Mouse (Mus musculus): Measurements from ENCODE around the gene Gm17622. TPM values are rescaled to one million over a fixed set of nuclear protein-coding genes. Genes with fewer than 3 reads are reported as not detected.
A peak's percentile ranks its signal among the peaks of the same experiment; 100 is the strongest.

Gene Gm17622
- total RNA-seq, 2 experiments from 2014 or later = not detected

DNA sequence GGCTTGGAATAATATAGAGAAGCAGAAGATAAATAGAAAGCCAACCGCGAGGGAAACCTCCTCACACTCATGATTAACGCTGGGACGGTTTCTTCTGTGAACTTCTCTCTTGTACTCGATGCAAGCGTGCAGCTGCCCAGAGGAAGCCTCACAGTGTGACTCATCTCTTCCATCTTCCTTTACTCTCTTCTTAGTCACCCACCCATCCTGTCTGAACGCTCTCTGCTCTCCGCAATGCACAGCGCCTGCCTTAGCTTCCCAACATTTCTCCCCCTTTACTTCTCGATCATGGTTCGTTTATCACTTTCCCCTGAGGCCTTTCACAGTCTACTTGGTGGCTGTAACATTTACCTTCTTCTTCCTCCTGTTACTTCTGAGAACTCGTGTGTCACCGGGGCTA is 20.1 kb downstream of the Gm17622 start:
- peak; percentile 11 to 17 for DNase-seq (ENCODE audit: low spot score in 2 of 2)

DNA sequence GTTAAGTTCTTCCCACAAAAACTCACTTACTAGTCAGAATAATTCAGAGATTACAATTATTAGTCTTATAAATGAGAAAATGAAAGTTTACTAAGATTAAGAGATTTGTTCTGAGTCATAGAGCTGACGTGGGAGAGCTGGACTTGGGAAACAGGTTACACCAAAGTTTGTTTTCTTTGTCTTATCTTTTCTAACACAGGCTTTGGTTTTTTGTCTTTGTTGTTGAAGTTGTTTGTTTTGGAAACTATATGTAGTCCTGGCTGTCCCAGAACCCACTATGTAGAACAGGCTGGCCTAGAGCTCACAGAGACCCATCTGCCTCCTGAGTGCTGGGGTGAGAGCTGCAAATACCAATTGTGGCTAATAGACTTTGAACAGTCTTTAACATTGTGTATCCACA is 20.7 kb downstream of the Gm17622 start:
- no peak for DNase-seq (ENCODE audit: low spot score in 2 of 2)

GRCm38 (mm10) chr13:96511893-96512292 is 21.4 kb downstream of the Gm17622 start:
- DNase-seq (ENCODE audit: low spot score in 2 of 2) = no peak

DNA sequence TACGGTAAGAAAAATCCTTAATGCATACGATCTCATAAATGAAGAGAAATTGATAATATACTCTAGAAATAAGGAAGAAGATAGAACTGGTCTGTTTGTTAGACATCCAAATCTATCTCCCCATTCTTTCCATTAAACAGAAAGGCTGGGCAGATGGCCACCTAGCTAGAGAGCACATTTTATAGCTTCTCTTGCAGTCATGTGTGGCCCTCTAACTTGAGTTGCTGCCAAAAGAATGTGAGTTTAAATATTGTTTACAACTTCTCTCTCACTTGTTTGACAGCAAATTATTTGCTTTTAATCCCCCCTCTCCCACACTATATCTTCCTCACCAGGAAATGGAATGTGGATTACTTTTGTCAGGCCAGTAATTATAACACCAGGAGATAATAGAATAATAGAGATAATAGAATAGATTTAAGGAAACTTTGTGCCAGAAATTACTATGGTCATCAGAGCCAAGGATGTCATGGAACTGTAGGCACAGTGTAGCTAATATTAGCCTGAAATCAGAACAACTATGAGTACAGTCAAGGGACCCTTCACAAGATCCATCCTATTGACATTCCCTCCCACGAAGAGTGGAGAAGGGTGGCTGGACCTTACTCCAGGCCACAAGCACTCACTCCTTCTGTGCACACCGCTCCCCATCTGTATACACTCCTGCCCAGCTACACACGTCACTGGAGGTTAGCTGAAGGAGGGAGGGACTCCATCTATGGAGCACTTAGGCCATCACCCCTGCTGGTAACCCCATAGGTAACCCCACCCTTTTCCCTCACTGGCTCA is 23.8 kb downstream of the Gm17622 start:
- no peak for DNase-seq (ENCODE audit: low spot score in 2 of 2)

DNA sequence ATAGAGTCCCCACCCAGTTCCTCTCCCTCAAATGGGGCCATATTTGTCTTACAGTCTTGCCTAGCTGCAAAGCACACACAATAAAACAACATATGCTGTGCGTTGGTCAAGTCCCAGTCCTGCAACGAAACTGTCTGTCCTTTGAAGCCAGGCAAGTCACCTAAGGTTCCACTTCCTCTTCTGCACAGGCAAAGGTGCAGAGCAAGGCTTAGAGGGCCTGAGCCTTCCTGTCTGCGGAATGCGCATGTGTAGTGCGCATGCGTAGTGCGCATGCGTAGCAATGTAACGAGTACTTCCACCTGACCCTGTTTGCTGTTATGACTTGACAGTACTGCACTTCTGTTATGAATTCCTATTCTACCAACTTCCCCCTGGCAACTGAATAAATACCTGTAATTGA is 25.7 kb downstream of the Gm17622 start:
- DNase-seq (ENCODE audit: low spot score in 2 of 2) = no peak

DNA sequence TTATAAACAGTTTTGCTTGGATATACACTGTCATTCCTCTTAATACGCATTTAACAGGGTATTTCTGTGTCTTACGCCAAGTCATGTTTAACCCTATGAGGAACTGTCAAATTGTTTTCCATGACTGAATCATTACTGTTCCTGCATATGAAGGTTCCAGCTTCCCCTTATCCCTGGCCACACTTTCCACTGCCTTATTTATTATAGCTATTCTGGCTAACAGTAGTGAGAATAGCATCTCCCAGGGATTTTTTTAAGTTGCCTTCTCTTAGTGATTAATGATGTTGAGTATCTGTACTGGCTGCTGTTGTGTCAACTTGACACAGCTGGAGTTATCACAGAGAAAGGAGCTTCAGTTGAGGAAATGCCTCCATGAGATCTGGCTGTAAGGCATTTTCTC is 26.8 kb downstream of the Gm17622 start:
- DNase-seq (ENCODE audit: low spot score in 2 of 2) = no peak

DNA sequence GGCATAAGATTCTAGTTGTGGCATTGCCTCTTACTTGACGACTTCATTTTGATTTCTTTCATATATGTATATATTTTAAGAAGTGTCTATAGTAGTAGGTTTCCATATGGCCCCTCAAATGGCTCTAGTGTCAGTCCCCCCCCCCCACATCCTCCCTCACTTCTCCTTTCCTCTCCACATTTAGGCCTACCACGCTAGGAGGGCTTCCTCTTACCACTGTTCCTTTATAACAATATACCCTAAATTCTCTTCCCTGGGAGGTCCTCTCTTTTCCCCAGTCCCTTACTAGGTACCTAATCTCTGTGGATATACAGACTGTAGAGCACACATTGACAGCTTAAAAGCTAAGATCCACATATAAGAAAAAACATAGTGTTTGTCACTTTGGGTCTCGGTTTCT is 30.8 kb downstream of the Gm17622 start:
- DNase-seq (ENCODE audit: low spot score in 2 of 2) = no peak

GRCm38 (mm10) chr13:96527022-96527421 is 36.5 kb downstream of the Gm17622 start:
- no peak for DNase-seq (ENCODE audit: low spot score in 2 of 2)

DNA sequence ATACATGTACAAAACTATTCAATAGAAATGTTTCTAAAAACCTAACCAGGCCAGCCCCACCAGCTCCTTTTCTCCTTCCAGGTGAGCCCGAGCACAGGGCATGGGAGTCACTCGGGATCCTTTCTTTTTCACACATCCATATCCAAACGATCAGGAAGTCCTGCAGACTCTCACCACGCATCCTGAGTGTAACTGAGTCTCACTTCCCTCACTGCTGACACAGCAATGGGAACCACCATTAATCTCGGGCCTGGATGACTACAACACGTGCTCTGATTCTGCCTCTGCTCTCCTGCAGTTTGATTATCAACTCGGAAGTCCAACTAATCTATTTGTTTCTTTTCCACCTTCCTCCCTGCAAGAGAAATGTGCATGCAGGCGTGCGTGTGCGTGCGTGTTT is 37.3 kb downstream of the Gm17622 start:
- no peak for DNase-seq (ENCODE audit: low spot score in 2 of 2)

DNA sequence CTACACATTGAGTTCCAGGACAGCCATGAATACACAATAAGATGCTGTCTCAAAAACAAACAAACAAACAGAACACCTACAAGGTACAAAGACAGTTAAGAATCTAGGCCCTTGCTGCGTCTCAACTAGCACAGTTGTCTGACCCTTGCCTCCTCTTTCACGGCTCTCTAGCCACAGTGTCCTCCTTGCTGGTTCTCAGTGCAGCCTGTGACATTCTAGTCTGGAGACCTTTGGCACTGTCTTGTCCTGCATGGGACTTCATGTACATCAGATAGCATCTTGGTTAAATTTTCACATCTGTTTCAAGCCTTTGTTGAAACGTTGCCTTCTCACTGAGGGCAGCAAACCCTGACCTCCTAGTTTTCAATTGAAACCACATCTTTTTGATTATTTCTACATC is 38.2 kb downstream of the Gm17622 start:
- no peak for DNase-seq (ENCODE audit: low spot score in 2 of 2)

DNA sequence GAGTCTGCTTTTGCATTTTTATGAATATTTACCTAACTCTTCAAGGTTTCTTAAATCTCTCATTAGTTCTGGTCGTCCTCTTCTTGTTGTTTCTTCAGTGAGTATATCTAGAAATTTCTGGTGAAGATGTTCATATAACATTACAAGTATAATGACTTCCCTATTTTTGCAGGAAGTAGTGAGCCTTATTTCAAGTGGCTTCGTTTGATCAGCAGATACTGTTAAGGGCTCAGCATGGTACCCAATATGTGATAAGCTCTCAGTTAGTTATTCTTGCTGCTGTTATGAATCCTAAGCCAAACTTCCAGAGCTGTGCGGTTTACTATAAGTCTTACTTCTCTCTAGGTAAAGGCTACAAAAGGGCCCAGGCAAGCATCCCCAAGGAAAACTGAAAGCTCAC is 39.0 kb downstream of the Gm17622 start:
- DNase-seq (ENCODE audit: low spot score in 2 of 2) = no peak

- no peak for DNase-seq (ENCODE audit: low spot score in 2 of 2)
Measured at GRCm38 (mm10) chr13:96530064-96530463, 39.5 kb downstream of the Gm17622 start.

GRCm38 (mm10) chr13:96532176-96532575 is 41.6 kb downstream of the Gm17622 start:
- no peak for DNase-seq (ENCODE audit: low spot score in 2 of 2)

DNA sequence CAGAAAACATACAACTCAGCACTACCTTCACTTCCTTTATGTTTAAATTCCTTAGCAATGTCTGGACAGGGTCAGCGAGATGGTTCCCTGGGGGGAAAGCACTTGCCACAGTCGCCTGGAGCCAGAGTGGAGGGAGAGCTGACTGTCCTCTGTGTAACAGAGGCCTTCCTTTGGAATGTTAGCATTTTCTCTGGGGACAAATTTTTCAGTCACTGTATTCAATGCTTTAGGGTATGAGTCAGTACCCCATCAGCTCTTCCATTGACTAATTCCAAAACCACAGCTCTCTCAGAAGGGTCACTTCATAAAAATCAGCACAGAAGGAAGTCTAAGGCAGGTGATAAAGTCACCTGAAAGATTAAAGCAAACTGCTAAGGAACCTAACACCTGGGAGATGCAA is 43.2 kb downstream of the Gm17622 start:
- no peak for DNase-seq (ENCODE audit: low spot score in 2 of 2)

DNA sequence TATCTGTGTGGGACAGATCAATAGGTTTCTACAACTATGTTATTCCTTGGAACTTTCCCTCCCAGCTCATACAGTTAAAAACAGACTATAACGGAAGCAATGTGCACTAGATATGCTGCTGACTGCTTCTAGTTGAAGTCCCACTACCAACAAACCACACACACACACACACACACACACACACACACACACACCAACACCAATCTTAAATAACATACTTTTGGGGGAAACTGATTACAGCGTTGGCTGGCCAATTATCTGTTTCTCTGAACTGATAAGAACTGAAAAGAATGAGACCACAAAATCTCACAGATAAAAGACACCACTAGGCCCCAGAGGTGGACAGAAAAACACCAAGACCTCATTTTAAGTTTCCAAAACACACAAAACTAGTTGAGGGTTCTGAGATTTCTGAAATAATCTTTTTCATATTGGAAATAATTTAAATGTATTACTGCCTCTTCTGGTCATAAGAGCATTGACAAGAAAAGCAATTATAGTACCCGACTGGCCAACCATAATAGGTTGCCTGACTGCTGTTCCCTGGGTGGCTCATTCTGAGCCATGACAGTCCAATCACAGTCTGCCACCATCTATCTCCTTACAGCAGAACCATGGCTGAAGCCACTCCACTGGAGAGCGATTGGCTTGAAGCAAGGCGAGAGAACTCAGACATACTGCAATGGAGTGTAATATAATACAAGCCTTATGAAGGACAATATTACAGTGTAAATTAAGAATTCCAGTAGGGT is 46.5 kb downstream of the Gm17622 start:
- DNase-seq (ENCODE audit: low spot score in 2 of 2) = no peak

DNA sequence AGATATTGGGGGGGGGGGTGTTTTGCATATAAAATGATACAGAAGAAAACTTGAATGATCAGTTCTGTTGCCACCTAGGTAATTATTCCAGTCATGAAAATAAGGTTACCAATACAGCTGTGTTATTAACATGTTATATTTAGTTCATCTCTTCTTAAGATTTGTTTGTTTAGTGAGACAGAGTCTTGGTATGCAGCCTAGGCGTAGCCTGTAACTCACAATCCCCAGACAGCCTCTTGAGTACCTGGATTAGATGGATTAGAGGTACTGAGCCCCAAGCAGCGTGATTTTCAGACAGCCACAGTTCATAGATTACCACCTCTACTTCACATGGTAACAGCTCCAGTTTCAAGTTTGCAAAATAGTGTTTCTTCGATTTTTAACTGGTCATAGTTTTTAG is 47.6 kb downstream of the Gm17622 start:
- no peak for DNase-seq (ENCODE audit: low spot score in 2 of 2)

Other genes starting within 250 kb of the Gm17622 start
- gene Poc5, start 102.4 kb upstream of the Gm17622 start, total RNA-seq (2021) = 10 to 100 TPM; 35.6 to 36.5 TPM
- gene Ankdd1b, start 19.5 kb upstream of the Gm17622 start, total RNA-seq (2021) = under 1 TPM in 1 of 2 experiments, not detected in 1; 0.61 TPM
- gene Polk, start 51.8 kb downstream of the Gm17622 start, total RNA-seq (2021) = 10 to 100 TPM; 11.8 to 12.3 TPM
- gene Col4a3bp, start 51.9 kb downstream of the Gm17622 start, total RNA-seq (2021) = 10 to 100 TPM; 70.2 to 71.8 TPM
- gene Hmgcr, start 180.2 kb downstream of the Gm17622 start, total RNA-seq (2021) = 100 to 1,000 TPM; 154 to 181 TPM